Mouse (Mus musculus): Measurements from ENCODE around the gene Emid1. TPM values are rescaled to one million over a fixed set of nuclear protein-coding genes. Genes with fewer than 3 reads are reported as not detected.

Emid1 gene
- 174 and 180 TPM in 2 replicates for polyA plus RNA-seq (2015; fragmentation: Nextera tagmentation; extraction: Ambion mirVana)

DNA sequence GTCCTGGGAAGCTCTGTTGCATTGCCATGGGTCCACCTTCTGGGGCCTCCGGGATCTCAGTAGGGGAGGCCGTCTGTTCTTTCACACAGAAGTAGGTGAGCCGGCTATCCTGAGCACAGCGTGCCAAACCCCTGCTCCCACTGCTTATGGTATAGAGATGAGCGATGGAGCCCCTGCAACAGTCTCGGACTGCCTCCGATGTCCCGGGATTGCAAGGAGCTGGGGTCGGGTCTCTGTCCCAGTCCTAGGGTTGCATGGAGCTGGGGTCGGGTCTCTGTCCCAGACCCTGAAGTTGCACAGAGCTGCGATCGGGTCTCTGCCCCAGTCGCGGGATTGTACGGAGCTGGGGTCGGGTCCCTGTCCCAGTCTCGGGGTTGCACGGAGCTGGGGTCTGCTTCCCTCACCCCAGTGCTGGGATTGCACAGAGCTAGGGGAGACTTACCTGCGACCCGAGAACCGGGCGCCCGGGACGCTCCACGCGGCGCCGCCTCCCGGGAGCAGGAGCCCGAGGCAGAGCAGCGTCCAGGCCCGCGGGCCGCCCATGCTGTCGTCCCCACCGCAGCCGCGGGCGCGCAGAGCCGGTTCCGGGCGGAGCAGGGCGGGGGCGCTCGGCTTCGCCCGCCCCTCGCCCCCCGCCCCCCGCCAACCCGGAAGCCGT lies at the start of gene Emid1:
Emid1 (minus strand) TSS at position 578 of the 658 bp plus-strand sequence.
- peak within 1 kb of the TSS; percentile 95 for H3K4me2 ChIP-seq (ENCODE audit: low read length)
- H3K9me3 ChIP-seq (replicated peaks; ENCODE audit: low read length), result no peaks in the 10 kb centered on the region
- peaks cover 51% of the 10 kb centered on the region for H3K4me1 ChIP-seq (replicated peaks; ENCODE audit: insufficient read depth, low read length)
- no peak for DNase-seq (ENCODE audit: low spot score)
- WGBS, result under 1% methylated on average over 35 of the region's 53 CpGs
- TF ChIP-seq CTCF (IDR thresholded peaks at IDR 0.05; ENCODE audit: low read depth), result no peak
- H3K36me3 ChIP-seq (ENCODE audit: insufficient read depth, low read length), result no peaks in the 10 kb centered on the region
- H3K9ac ChIP-seq (ENCODE audit: low read depth, low read length), result peak within 1 kb of the TSS; percentile 70
- H3K4me3 ChIP-seq (replicated peaks; ENCODE audit: low read depth, low read length), result peak within 1 kb of the TSS; percentile 57
- H3K27me3 ChIP-seq (ENCODE audit: insufficient read depth, low read length), result no peaks in the 10 kb centered on the region
- peak; percentile 15 for ATAC-seq (replicated peaks; ENCODE audit: low FRiP score, low read depth)
- H3K27ac ChIP-seq, result peak within 1 kb of the TSS; percentile 77

DNA sequence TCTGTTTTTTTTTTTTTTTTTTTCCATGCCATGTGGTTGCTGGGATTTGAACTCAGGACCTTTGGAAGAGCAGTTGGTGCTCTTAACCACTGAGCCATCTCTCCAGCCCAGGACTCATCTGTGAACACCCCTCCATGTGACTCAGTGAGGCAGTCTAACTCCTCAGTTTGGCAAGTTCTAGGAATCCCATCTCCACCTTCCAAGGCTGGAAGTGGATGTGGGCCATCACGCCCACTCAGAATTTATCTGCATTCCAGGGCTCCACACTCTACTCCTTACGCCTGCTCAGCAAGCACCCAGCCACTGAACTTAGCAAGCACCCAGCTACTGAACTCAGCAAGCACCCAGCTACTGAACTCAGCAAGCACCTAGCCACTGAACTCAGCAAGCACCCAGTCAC lies 47.8 kb upstream of the Emid1 start:
- DNase-seq (ENCODE audit: low spot score), result no peak
- Histone ChIP-seq H3K4me1 (replicated peaks; ENCODE audit: insufficient read depth, low read length) (no peaks in the 10 kb centered on the region; the same call in 1 of the 2 replicates), H3K9me3 (replicated peaks; ENCODE audit: low read length) (no peaks in the 10 kb centered on the region), H3K27ac (no peak overlapping the region), H3K36me3 (ENCODE audit: insufficient read depth, low read length) (peaks cover 21% of the 10 kb centered on the region), H3K27me3 (ENCODE audit: insufficient read depth, low read length) (no peaks in the 10 kb centered on the region), H3K9ac (ENCODE audit: low read depth, low read length) (no peak overlapping the region), H3K4me2 (ENCODE audit: low read length) (no peak overlapping the region), H3K4me3 (replicated peaks; ENCODE audit: low read depth, low read length) (no peak overlapping the region)
- no peak for TF ChIP-seq CTCF (IDR thresholded peaks at IDR 0.05; ENCODE audit: low read depth)
- ATAC-seq (replicated peaks; ENCODE audit: low FRiP score, low read depth), result no peak
- WGBS, result 84% methylated on average over 2 of the region's 2 CpGs

DNA sequence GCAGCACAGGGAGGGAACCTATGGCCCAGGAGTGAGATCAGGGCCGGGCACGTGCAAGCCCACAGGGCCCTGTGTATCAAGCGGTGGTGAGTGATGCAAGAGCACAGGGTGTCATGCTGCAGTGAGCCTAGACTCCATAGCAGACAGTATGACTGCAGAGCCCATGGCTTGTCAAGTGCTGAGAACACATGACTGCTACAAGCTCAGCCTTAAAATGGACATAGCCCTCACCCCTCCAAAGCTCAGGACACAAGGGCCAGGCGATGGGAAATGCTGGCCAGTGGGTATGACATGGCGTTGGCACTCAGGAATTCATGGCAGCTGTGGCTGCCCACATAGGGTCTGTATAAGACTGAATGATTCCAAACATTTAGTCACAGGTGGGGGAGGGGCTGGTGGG lies 45.0 kb upstream of the Emid1 start:
- no peak for TF ChIP-seq CTCF (IDR thresholded peaks at IDR 0.05; ENCODE audit: low read depth)
- H3K9me3 ChIP-seq (replicated peaks; ENCODE audit: low read length), result no peaks in the 10 kb centered on the region
- WGBS, result 72% methylated on average over 5 of the region's 5 CpGs
- H3K27ac ChIP-seq, result peak overlapping the region; percentile 15; the same call in 1 of the 2 replicates
- no peak overlapping the region for H3K4me2 ChIP-seq (ENCODE audit: low read length)
- H3K9ac ChIP-seq (ENCODE audit: low read depth, low read length), result no peak overlapping the region
- H3K4me3 ChIP-seq (replicated peaks; ENCODE audit: low read depth, low read length), result no peak overlapping the region
- no peak; the same call in 1 of the 2 replicates for ATAC-seq (replicated peaks; ENCODE audit: low FRiP score, low read depth)
- peaks cover 28% of the 10 kb centered on the region for H3K36me3 ChIP-seq (ENCODE audit: insufficient read depth, low read length)
- no peaks in the 10 kb centered on the region; the same call in 1 of the 2 replicates for H3K4me1 ChIP-seq (replicated peaks; ENCODE audit: insufficient read depth, low read length)
- H3K27me3 ChIP-seq (ENCODE audit: insufficient read depth, low read length), result no peaks in the 10 kb centered on the region
- DNase-seq (ENCODE audit: low spot score), result no peak

DNA sequence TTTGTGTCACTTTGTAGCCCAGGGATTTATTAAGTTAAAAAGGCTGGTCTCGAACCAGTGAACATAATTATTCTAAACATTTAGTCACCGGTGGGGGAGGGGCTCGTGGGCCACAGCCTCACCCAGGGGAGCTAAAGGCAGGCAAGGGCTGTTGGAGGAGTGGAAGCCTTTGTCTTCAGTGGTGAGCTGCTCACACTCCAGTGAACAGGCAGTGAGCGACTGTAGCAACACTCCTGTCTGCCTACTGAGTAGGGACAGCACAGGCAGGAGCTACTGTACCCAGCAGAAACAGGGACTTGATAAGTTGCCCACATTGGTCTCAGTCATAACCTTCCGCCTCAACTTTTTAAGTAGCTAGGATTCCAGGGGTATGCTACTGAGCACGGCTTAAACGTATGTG lies 44.5 kb upstream of the Emid1 start:
- Histone ChIP-seq H3K9ac (ENCODE audit: low read depth, low read length) (no peak overlapping the region), H3K4me2 (ENCODE audit: low read length) (no peak overlapping the region), H3K4me1 (replicated peaks; ENCODE audit: insufficient read depth, low read length) (no peaks in the 10 kb centered on the region; the same call in 1 of the 2 replicates), H3K4me3 (replicated peaks; ENCODE audit: low read depth, low read length) (no peak overlapping the region), H3K27ac (peak overlapping the region; percentile 15; the same call in 1 of the 2 replicates), H3K9me3 (replicated peaks; ENCODE audit: low read length) (no peaks in the 10 kb centered on the region), H3K36me3 (ENCODE audit: insufficient read depth, low read length) (peaks cover 25% of the 10 kb centered on the region), H3K27me3 (ENCODE audit: insufficient read depth, low read length) (no peaks in the 10 kb centered on the region)
- no peak for DNase-seq (ENCODE audit: low spot score)
- no peak for TF ChIP-seq CTCF (IDR thresholded peaks at IDR 0.05; ENCODE audit: low read depth)
- 0 out of 2 replicates have a peak, but pooled peaks have one; percentile 33 for ATAC-seq (replicated peaks; ENCODE audit: low FRiP score, low read depth)
- WGBS, result 50% methylated on average over 7 of the region's 7 CpGs

DNA sequence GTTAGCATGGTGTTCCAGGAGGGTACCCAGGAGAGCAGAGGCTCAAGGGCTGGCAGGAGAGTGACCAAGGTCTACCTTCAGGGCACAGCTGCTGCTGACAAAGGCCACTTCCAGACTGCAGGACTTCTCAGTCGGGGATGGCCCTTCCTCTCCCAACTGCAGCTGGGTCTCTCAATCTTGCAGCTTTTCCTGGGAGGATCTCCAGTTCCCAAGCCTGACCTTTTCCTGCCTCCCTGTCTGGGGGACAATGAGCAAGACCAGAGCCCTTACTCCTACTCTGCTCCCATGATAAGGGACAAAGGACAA lies 41.5 kb upstream of the Emid1 start:
- Histone ChIP-seq H3K4me1 (replicated peaks; ENCODE audit: insufficient read depth, low read length) (no peaks in the 10 kb centered on the region; the same call in 1 of the 2 replicates), H3K4me2 (ENCODE audit: low read length) (no peak overlapping the region), H3K9ac (ENCODE audit: low read depth, low read length) (no peak overlapping the region), H3K9me3 (replicated peaks; ENCODE audit: low read length) (no peaks in the 10 kb centered on the region), H3K36me3 (ENCODE audit: insufficient read depth, low read length) (peaks cover 19% of the 10 kb centered on the region), H3K4me3 (replicated peaks; ENCODE audit: low read depth, low read length) (no peak overlapping the region), H3K27me3 (ENCODE audit: insufficient read depth, low read length) (no peaks in the 10 kb centered on the region), H3K27ac (no peak overlapping the region)
- WGBS, result 36% methylated on average over 1 of the region's 1 CpGs
- ATAC-seq (replicated peaks; ENCODE audit: low FRiP score, low read depth) (no peak), DNase-seq (ENCODE audit: low spot score) (no peak)
- TF ChIP-seq CTCF (IDR thresholded peaks at IDR 0.05; ENCODE audit: low read depth), result no peak

DNA sequence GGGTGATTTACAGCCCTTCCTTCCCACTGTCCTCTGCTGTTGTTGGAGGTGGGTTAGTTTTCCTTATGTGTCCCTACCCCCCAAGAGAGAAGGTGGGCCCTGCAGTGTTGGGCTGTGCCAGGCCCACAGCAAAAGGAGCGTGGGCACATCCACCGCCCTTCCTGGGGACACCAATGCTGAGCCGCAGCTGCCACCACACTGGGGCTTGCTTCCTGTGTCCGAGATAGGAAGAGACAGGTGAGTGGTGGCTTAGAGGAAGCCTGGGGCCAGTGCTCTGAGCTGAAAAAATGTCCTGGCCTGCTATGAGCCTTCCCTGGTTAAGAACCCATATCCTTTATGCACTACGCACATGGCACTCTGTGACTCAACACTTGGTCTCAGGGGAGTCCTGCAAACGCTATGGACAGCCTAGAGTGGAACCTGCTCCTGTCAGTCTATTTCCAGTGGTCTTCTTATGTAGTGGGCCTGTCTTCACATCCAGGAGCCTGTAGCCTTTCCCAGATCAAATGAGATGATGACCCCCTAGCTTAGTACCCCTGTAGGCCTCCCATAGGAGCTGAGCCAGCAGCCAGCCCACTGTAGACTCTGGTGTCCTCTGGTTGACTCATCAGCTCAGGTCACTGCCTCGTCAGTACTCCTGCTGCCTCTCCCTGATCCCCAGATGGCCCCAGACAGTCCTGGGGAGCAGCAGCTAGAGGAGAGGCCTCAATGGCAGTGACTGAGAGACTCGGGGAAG lies 41.0 kb upstream of the Emid1 start:
- WGBS, result 77% methylated on average over 8 of the region's 8 CpGs
- H3K4me1 ChIP-seq (replicated peaks; ENCODE audit: insufficient read depth, low read length), result no peaks in the 10 kb centered on the region; the same call in 1 of the 2 replicates
- no peak overlapping the region for H3K9ac ChIP-seq (ENCODE audit: low read depth, low read length)
- DNase-seq (ENCODE audit: low spot score) (no peak), ATAC-seq (replicated peaks; ENCODE audit: low FRiP score, low read depth) (no peak)
- no peak overlapping the region for H3K4me2 ChIP-seq (ENCODE audit: low read length)
- H3K9me3 ChIP-seq (replicated peaks; ENCODE audit: low read length), result no peaks in the 10 kb centered on the region
- no peak for TF ChIP-seq CTCF (IDR thresholded peaks at IDR 0.05; ENCODE audit: low read depth)
- no peak overlapping the region for H3K4me3 ChIP-seq (replicated peaks; ENCODE audit: low read depth, low read length)
- H3K27ac ChIP-seq, result no peak overlapping the region
- no peaks in the 10 kb centered on the region for H3K27me3 ChIP-seq (ENCODE audit: insufficient read depth, low read length)
- peaks cover 19% of the 10 kb centered on the region for H3K36me3 ChIP-seq (ENCODE audit: insufficient read depth, low read length)

Measured in kidney, postnatal 0 days (tissue).